Mouse (Mus musculus) liver, adult 2 months (tissue): ENCODE measurements around the gene Cacna2d1. TPM values are rescaled to one million over a fixed set of nuclear protein-coding genes. Genes with fewer than 3 reads are reported as not detected.
A peak's percentile ranks its signal among the peaks of the same experiment; 100 is the strongest.

ENCODE experiments used
- DNase-seq: peaks from one replicate; pipeline ENCODE4 v3.0.0-alpha.2; 2011; ENCODE audit warnings: low read depth, low spot score; ENCODE audit errors: extremely low read depth
- H3K27ac ChIP-seq: fragments of 200-500 bp; replicated peaks from 2 replicates; pipeline ENCODE4 v1.5.1; 2012; ENCODE audit warnings: low read depth, mild to moderate bottlenecking, control low read depth, inconsistent platforms, low read length; ENCODE audit not compliant: insufficient read depth
- H3K27me3 ChIP-seq: fragments of 200-500 bp; 2 replicates; pipeline ENCODE4 v1.6.1; 2012; ENCODE audit warnings: mild to moderate bottlenecking, moderate library complexity, low read length, inconsistent platforms; ENCODE audit not compliant: control insufficient read depth, insufficient read depth
- H3K36me3 ChIP-seq: fragments of 200-500 bp; 2 replicates; pipeline ENCODE4 v1.6.1; 2012; ENCODE audit warnings: low read length, inconsistent platforms; ENCODE audit not compliant: control insufficient read depth, insufficient read depth
- H3K4me1 ChIP-seq: fragments of 200-500 bp; 2 replicates; pipeline ENCODE4 v1.6.1; 2011; ENCODE audit warnings: low read length; ENCODE audit not compliant: control insufficient read depth, insufficient read depth
- H3K4me3 ChIP-seq: fragments of 200-500 bp; 2 replicates; pipeline ENCODE4 v1.5.1; 2011; ENCODE audit warnings: low read depth, mild to moderate bottlenecking, control low read depth, low read length, moderate library complexity; ENCODE audit not compliant: insufficient read depth
- H3K79me2 ChIP-seq: fragments of 200-500 bp; 2 replicates; pipeline ENCODE4 v1.6.1; 2012; ENCODE audit warnings: inconsistent platforms, mild to moderate bottlenecking, low read length, moderate library complexity; ENCODE audit not compliant: control insufficient read depth, insufficient read depth
- H3K9ac ChIP-seq: fragments of 200-500 bp; 2 replicates; pipeline ENCODE4 v1.6.1; 2012; ENCODE audit warnings: low read depth, mild to moderate bottlenecking, control low read depth, inconsistent platforms, low read length
- CTCF ChIP-seq: fragments of 200-500 bp; IDR thresholded peaks from 2 replicates; pipeline ENCODE4 v1.5.1; 2011; ENCODE audit warnings: low read depth, low read length, control low read depth
- POLR2A ChIP-seq: fragments of 200-500 bp; IDR thresholded peaks from 2 replicates; pipeline ENCODE4 v1.6.1; 2011; ENCODE audit warnings: low read length, control low read depth; ENCODE audit not compliant: insufficient read depth; ENCODE audit errors: extremely low read depth
- WGBS: fragments of 180-500 bp; shearing (Covaris S2); methylation state at CpG from one replicate; pipeline ENCODE4 v1.1.7; 2018; 5-methylcytosine and 5-hydroxymethylcytosine counted together
- polyA plus RNA-seq: library from polyadenylated mRNA; depleted of rRNA; stranded (reverse); fragments of >200 nt; gene quantifications from 2 replicates; pipeline ENCODE4 v1.2.3, GENCODE M21; 2012; rRNA removed
- total RNA-seq: library from RNA; depleted of rRNA; stranded (reverse); fragments of >200 nt; gene quantifications from 2 replicates; pipeline ENCODE4 v1.2.3, GENCODE M21; 2014; rRNA removed

The Cacna2d1 gene
- total RNA-seq = 1.1 and 1.7 TPM in 2 replicates
- 0.10 and 0.11 TPM in 2 replicates for polyA plus RNA-seq

DNA sequence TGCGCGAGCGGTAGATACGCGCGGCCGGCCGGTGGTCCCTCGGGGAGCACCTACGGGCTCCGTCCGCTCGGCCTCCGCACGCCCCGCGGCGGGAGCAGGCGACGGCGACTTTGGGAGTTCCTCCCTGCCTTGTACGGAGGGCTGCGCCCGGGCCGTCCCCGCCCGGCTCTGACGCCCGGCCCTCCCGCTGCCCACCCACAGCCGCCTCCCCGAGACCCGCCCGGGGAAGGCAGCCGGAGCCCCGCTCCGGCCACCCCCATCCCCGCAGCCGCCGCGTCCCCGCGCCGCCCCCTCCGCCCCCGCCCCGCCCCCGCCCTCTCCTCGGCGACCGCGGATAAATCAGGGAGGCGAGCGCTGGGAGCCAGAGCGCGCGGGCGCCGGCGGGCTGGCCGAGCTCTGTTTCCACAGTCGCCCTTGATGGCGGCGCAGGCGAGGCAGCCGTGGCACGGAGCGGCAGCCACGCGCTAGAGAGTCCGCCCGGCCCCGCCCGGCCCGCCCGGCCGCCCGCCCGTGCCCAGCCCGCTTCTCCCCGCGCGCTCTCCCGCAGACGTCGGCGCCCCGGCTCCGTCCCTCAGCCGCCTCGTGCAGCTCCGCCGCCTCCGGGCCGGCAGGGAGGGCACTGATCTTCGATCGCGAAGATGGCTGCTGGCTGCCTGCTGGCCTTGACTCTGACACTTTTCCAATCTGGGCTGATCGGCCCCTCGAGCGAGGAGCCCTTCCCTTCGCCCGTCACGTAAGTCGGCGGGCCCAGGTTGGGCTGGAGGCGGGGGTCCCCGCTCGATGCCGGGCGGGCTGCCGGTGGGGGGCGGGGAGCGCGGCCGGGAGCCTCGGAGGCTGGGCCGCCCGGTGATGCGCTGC is at the start of gene Cacna2d1:
Gene Cacna2d1, plus strand, starts transcription at position 316 of the 858 bp plus-strand sequence.
- TF ChIP-seq POLR2A (no peak), CTCF (no peak)
- Histone ChIP-seq H3K27ac (no peak within 1 kb of the TSS), H3K4me3 (peak within 1 kb of the TSS; percentile 58), H3K27me3 (peaks cover 6% of the 10 kb centered on the region; the same call in 1 of the 2 replicates), H3K9ac (peak within 1 kb of the TSS; percentile 38; the same call in 1 of the 2 replicates), H3K36me3 (no peaks in the 10 kb centered on the region), H3K79me2 (no peaks in the 10 kb centered on the region), H3K4me1 (no peaks in the 10 kb centered on the region)
- DNase-seq = no peak
- under 1% methylated on average over 97 of the region's 120 CpGs for WGBS

- Histone ChIP-seq H3K4me1 (no peaks in the 10 kb centered on the region), H3K79me2 (no peaks in the 10 kb centered on the region), H3K4me3 (no peak overlapping the region), H3K36me3 (no peaks in the 10 kb centered on the region), H3K27me3 (no peaks in the 10 kb centered on the region), H3K9ac (no peak overlapping the region), H3K27ac (no peak overlapping the region)
- no peak for TF ChIP-seq CTCF
- TF ChIP-seq POLR2A = no peak
- no peak for DNase-seq
- 54% methylated on average over 2 of the region's 2 CpGs for WGBS
These were observed 39.4 kb upstream of the Cacna2d1 start for GRCm38 (mm10) chr5:15895098-15895497.

DNA sequence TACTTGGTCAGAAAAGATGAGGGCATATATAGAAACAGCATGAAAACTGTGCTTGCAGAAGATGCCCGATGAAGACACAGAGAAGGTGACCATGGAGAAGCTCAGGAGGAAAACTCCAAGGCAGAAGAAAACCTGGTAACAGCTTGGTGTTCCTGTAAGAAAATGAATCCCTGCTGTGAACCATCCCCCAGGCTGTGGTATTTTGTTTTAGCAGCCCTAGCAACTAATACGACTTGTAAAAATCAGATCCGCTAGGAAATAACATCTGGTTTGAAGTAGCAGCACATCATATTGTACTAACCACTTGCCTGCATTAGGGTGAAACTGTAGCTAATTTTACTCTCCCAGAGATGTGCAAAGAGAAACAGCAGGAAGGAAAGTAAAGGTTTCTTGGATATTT is 37.8 kb upstream of the Cacna2d1 start:
- Histone ChIP-seq H3K27ac (no peak overlapping the region), H3K36me3 (no peaks in the 10 kb centered on the region), H3K4me1 (no peaks in the 10 kb centered on the region), H3K79me2 (no peaks in the 10 kb centered on the region), H3K9ac (no peak overlapping the region), H3K4me3 (no peak overlapping the region), H3K27me3 (no peaks in the 10 kb centered on the region)
- 87% methylated on average over 3 of the region's 3 CpGs for WGBS
- no peak for DNase-seq
- no peak for TF ChIP-seq CTCF
- TF ChIP-seq POLR2A = no peak

DNA sequence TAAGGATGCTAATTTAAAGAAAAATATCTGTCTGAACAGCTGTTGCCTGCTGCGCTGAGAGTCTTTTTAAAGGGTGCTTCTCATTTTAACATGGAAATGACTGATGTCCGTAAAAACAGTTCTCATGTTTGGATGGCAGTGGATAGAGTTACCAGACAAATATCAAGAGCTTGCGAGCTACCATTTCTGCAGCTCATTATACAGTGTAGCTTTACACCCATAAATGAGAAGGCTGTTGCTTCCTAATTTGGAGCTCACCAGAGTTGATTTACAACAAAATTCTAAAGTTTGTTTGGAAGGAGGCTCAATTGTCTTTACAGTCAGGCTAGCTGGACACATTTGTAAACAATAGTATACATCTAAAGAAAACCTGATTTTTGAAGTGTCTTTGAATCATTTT is 28.0 kb upstream of the Cacna2d1 start:
- no peak for DNase-seq
- TF ChIP-seq POLR2A = no peak
- no peak for TF ChIP-seq CTCF
- WGBS = 85% methylated on average over 3 of the region's 3 CpGs
- no peak overlapping the region for H3K9ac ChIP-seq
- H3K27ac ChIP-seq = no peak overlapping the region
- no peaks in the 10 kb centered on the region for H3K27me3 ChIP-seq
- H3K36me3 ChIP-seq = no peaks in the 10 kb centered on the region
- no peaks in the 10 kb centered on the region for H3K79me2 ChIP-seq
- H3K4me1 ChIP-seq = no peaks in the 10 kb centered on the region
- H3K4me3 ChIP-seq = no peak overlapping the region

DNA sequence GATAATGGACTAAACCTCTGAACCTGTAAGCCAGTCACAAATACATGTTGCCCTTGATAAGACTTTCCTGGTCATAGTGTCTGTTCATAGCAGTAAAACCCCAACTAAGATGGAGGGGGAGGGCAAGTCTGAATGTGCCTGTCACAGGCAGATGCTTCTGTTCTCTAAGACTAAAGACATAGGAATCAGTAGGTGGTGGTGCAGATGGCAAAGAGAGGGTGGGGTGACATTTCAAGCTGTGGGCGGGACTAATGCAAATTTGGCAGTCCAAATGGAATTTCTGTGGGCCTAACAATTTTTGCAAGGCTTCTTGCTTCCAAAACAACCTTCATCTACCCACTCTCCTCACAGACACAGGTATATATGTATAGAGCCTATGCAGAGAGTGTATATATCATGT is 19.6 kb upstream of the Cacna2d1 start:
- Histone ChIP-seq H3K27me3 (no peaks in the 10 kb centered on the region), H3K9ac (no peak overlapping the region), H3K79me2 (no peaks in the 10 kb centered on the region), H3K4me1 (no peaks in the 10 kb centered on the region), H3K4me3 (no peak overlapping the region), H3K27ac (no peak overlapping the region), H3K36me3 (no peaks in the 10 kb centered on the region)
- WGBS = 50% methylated on average over 1 of the region's 1 CpGs
- no peak for TF ChIP-seq POLR2A
- TF ChIP-seq CTCF = no peak
- no peak for DNase-seq

DNA sequence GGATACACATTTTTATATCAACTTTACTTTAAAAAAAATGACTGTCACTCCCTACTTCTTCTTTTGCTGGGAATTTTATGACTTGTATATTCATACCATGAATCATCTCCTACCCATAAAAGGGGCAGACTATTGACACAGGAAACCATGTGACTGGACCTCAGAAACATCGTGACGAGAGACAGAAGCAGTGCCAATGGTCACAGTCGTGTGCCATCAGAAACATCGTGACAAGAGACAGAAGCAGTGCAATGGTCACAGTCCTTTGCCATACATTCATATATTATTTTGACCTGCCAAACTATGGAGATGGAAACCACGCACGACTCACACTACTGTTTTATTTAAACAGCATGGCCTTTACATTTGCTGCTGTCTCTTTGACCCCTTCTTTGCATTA is 6.0 kb upstream of the Cacna2d1 start:
- H3K9ac ChIP-seq = no peak overlapping the region
- DNase-seq = no peak
- no peaks in the 10 kb centered on the region for H3K4me1 ChIP-seq
- H3K27me3 ChIP-seq = no peaks in the 10 kb centered on the region
- no peak overlapping the region for H3K4me3 ChIP-seq
- no peaks in the 10 kb centered on the region for H3K36me3 ChIP-seq
- no peak for TF ChIP-seq POLR2A
- TF ChIP-seq CTCF = no peak
- H3K27ac ChIP-seq = no peak overlapping the region
- H3K79me2 ChIP-seq = no peaks in the 10 kb centered on the region
- WGBS = 72% methylated on average over 6 of the region's 6 CpGs
